Mouse (Mus musculus) neural tube, embryonic 15.5 days (tissue): ENCODE results near the gene Dxo. TPM values are rescaled to one million over a fixed set of nuclear protein-coding genes. Genes with fewer than 3 reads are reported as not detected.
A peak's percentile ranks its signal among the peaks of the same experiment; 100 is the strongest.
"Not testable (repeated sequence)": the region's sequence is repeated elsewhere in the genome, so short reads cannot be mapped to it uniquely, and the experiment has no call there.

Experiments
- ATAC-seq: fragments of 200-750 bp; cut with Nextera tagmentation; 2 replicates; pipeline ENCODE4 v1.8.0; 2017; ENCODE audit warnings: mild to moderate bottlenecking, moderate TSS enrichment, moderate library complexity; ENCODE audit not compliant: low FRiP score
- H3K27ac ChIP-seq: fragments of 300-500 bp; sonication (generic); replicated peaks from 2 replicates; pipeline ENCODE4 v1.5.1; 2015; ENCODE audit warnings: mild to moderate bottlenecking, inconsistent platforms
- H3K27me3 ChIP-seq: fragments of 300-500 bp; sonication (generic); replicated peaks from 2 replicates; pipeline ENCODE4 v1.6.1; 2015; ENCODE audit warnings: inconsistent platforms
- H3K36me3 ChIP-seq: fragments of 300-500 bp; sonication (generic); 2 replicates; pipeline ENCODE4 v1.6.1; 2015; ENCODE audit warnings: inconsistent platforms
- H3K4me1 ChIP-seq: fragments of 300-500 bp; sonication (generic); 2 replicates; pipeline ENCODE4 v1.6.1; 2015; ENCODE audit warnings: inconsistent platforms
- H3K4me2 ChIP-seq: fragments of 300-500 bp; sonication (generic); 2 replicates; pipeline ENCODE4 v1.6.1; 2015; ENCODE audit warnings: inconsistent platforms, mild to moderate bottlenecking, moderate library complexity
- H3K4me3 ChIP-seq: fragments of 300-500 bp; sonication (generic); replicated peaks from 2 replicates; pipeline ENCODE4 v1.5.1; 2015; ENCODE audit warnings: mild to moderate bottlenecking, inconsistent platforms
- H3K9ac ChIP-seq: fragments of 300-500 bp; sonication (generic); replicated peaks from 2 replicates; pipeline ENCODE4 v1.6.1; 2015; ENCODE audit warnings: mild to moderate bottlenecking, inconsistent platforms
- H3K9me3 ChIP-seq: fragments of 300-500 bp; sonication (generic); replicated peaks from 2 replicates; pipeline ENCODE4 v1.6.1; 2016; ENCODE audit warnings: inconsistent platforms
- WGBS: fragments of 180-500 bp; shearing (Covaris S2); methylation state at CpG from one replicate; pipeline ENCODE4 v1.1.7; 2015; ENCODE audit warnings: mixed read lengths; 5-methylcytosine and 5-hydroxymethylcytosine counted together
- polyA plus RNA-seq: library from polyadenylated mRNA; unstranded; fragments of >200 nt; fragmentation: Nextera tagmentation; extraction: Ambion mirVana; gene quantifications from 2 replicates; pipeline ENCODE4 v1.2.1, GENCODE M21; 2015

Dxo gene
- polyA plus RNA-seq, 1 experiment from 2014 or later: 58.9 TPM

DNA sequence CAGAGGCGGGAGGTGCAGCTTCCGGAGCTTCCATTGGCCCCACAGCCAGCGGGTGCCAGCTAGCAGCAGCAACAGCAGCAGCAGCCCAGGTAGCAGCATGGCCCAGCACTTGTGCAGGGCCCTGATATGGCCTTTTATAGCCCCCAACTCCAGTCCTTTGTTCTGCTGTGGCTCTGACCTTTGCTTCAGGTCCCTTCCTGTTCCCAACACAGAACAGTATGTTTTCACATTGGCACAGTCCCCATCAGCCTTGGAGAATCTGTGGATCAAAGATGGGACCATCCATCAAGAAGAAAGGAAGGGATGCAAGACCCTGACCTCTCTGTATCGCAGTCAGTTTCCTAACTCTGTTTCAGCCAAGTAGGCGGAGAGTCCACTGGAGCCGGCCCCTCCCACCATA is 32.5 kb upstream of the Dxo start, which contains the start of gene Cyp21a1:
Cyp21a1 (minus strand) TSS at position 261 of the 400 bp plus-strand sequence.
- not testable (repeated sequence) for H3K9ac ChIP-seq, H3K27ac ChIP-seq, H3K4me1 ChIP-seq, H3K4me2 ChIP-seq, ATAC-seq, H3K27me3 ChIP-seq, H3K4me3 ChIP-seq, H3K9me3 ChIP-seq, H3K36me3 ChIP-seq
- 89% methylated on average over 6 of the region's 6 CpGs for WGBS

DNA sequence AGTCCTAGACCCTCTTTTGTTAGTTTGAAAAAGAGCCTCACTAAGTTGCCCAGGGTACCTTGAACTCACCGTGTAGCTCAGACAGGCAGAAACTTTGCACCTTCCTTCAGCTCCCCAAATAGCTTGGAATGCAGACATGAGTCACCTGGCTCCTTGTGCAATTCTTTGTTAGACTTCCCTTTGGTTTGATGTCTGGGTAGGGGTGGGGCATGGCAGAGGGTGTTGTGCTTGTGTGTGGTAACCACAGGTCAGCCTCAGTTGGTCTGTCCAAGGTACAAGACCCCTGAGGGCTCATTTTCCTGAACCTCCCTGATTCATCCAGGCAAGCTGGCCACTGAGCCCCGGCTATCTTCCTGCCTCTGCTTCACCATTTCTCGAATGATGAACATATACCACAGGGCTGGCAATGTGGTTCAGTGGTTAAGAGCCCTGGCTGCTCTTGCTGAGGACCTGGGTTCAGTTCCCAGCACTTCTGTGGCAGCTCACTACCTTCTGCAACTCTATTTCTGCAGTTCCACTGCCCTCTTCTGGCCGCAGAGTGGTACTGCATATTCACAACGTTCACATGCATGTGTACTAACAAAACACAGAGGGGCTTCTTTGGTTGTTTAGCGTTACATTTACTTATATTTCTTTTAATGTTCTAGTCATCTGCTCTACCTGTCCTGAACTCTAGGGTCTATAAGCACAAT is 31.8 kb upstream of the Dxo start:
- Histone ChIP-seq H3K4me2 (no peak overlapping the region), H3K4me1 (no peaks in the 10 kb centered on the region), H3K27ac (no peak overlapping the region), H3K9me3 (0 out of 2 replicates have a peak, but pooled peaks cover 4% of the 10 kb centered on the region), H3K27me3 (no peaks in the 10 kb centered on the region), H3K36me3 (no peaks in the 10 kb centered on the region), H3K9ac (no peak overlapping the region), H3K4me3 (no peak overlapping the region)
- 75% methylated on average over 6 of the region's 6 CpGs for WGBS
- no peak for ATAC-seq

DNA sequence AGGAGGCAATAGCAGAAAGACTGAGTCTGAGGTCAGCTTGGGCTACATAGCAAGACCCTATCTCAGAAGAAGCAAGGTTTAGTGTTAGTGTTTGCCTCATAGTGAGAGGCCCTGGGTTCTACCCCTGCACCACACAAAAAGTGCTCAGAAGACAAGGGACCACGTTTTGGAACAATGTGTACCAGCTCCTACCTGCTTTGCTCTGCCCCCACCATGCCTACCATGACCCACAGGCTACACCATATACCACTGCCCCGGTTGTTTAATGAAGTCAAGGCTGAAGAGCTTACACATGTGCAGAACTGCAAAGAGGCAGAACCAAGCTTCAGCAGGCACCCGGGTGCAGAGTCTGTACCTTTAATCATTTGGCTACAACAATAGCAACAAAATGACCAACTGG is 29.6 kb upstream of the Dxo start:
- 80% methylated on average over 3 of the region's 3 CpGs for WGBS
- H3K27me3 ChIP-seq: no peaks in the 10 kb centered on the region
- no peaks in the 10 kb centered on the region for H3K4me1 ChIP-seq
- 0 out of 2 replicates have a peak, but pooled peaks cover 4% of the 10 kb centered on the region for H3K9me3 ChIP-seq
- H3K9ac ChIP-seq: no peak overlapping the region
- H3K27ac ChIP-seq: no peak overlapping the region
- no peak for ATAC-seq
- H3K36me3 ChIP-seq: no peaks in the 10 kb centered on the region
- H3K4me2 ChIP-seq: no peak overlapping the region
- no peak overlapping the region for H3K4me3 ChIP-seq

DNA sequence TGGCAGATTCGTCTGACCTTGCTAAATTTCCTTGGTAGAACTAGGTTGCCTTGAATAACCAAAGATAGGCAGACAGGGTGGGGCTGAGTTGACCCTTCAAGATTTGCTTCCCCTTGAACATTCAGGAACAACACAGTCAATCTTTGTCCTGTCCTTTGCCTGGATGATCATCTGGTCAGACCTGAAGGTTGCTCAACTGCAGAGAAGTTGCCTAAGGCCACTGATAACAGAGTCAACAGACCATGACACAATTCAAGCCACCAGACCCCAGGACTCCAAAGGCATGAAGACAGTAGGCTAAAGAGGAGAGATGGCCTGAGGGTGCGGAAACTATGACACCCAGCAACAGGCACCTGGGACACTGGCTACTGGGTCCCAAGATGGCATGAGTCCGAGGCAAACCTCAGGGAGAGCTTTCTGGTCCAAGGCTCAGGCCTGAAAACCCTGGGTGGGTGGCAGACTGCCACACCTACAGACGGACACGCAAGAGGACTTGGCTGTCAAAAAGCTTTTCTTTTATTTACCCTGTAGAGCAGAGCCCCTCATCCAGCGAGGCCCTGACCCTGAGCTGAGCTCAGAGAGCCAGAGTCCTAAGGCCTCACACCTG is 28.1 kb upstream of the Dxo start:
- H3K27ac ChIP-seq: no peak overlapping the region
- no peaks in the 10 kb centered on the region for H3K36me3 ChIP-seq
- H3K4me2 ChIP-seq: no peak overlapping the region
- 0 out of 2 replicates have a peak, but pooled peaks cover 4% of the 10 kb centered on the region for H3K9me3 ChIP-seq
- H3K9ac ChIP-seq: no peak overlapping the region
- 88% methylated on average over 6 of the region's 6 CpGs for WGBS
- no peaks in the 10 kb centered on the region for H3K27me3 ChIP-seq
- H3K4me1 ChIP-seq: no peaks in the 10 kb centered on the region
- no peak overlapping the region for H3K4me3 ChIP-seq
- ATAC-seq: no peak

DNA sequence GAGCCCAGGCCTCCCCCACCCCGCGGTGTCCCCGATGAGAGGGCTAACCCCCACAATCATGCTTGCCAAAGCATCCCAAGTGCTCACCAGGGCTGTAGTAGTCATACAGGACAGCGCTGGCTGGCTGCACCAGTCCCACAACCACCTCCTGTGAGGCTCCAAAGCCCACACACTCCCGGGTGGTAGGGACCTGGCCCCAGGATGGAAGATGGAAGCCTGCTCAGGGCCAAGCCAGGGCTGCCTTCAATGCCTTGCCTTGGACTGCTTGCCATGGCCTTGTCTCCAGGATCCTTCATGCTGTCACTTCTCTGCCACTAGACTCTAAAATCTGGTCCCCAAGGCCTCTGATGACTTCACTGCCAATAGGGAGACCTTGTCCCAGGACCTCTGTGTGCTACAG is 26.4 kb upstream of the Dxo start:
- ATAC-seq, H3K27me3 ChIP-seq, H3K4me1 ChIP-seq, H3K27ac ChIP-seq, H3K4me3 ChIP-seq, H3K9me3 ChIP-seq, H3K9ac ChIP-seq, H3K36me3 ChIP-seq, H3K4me2 ChIP-seq: not testable (repeated sequence)
- 90% methylated on average over 5 of the region's 5 CpGs for WGBS

DNA sequence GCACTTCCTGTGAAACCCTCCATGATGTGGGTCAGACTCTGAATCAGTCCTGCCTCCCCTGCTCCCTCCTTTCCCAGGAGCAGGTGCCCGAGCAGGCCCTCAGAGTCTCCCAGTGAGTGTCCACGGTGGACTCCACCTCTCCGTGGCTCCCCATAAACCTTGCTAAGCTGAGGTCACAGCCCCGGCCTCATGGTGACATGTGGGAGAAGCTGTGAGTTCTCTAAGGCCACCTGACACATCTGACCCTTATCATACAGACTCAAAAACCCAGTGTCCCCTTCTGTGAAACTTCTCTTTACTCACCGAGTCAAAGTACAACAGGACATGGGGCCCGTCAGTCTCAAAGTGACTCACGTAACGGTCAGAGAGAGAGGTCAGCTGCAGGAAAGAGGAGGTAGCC is 26.0 kb upstream of the Dxo start:
- H3K4me2 ChIP-seq, H3K27ac ChIP-seq: not testable (repeated sequence)
- 86% methylated on average over 8 of the region's 8 CpGs for WGBS

DNA sequence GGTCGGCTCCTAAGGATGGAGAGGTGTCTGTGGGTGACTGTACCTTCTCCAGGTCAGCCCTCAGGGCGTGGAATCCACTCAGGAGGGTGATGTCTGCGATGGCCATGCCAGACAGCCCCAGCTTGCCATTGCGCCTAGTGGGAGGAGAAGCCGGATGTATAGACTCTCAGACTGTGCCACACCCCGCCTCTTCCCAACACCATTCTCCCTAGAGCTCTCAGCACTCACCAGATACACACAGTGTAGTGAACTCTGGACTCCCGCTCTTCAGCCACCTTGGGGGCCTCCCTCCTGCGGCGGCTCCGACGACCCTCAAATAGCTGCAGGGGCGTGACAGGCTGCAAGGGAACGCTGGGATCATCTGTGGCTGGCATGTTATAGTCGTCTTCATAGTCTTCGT is 25.5 kb upstream of the Dxo start:
- H3K4me1 ChIP-seq: no peaks in the 10 kb centered on the region
- ATAC-seq: no peak
- 76% methylated on average over 15 of the region's 15 CpGs for WGBS
- no peaks in the 10 kb centered on the region for H3K9me3 ChIP-seq
- H3K27ac ChIP-seq: no peak overlapping the region
- H3K27me3 ChIP-seq: no peaks in the 10 kb centered on the region
- H3K4me3 ChIP-seq: no peak overlapping the region
- H3K4me2 ChIP-seq: no peak overlapping the region
- H3K9ac ChIP-seq: no peak overlapping the region
- no peaks in the 10 kb centered on the region for H3K36me3 ChIP-seq

More for the DNA sequence above, 26.0 kb upstream of the Dxo start:
- not testable (repeated sequence) for H3K9me3 ChIP-seq, H3K4me1 ChIP-seq, H3K9ac ChIP-seq, H3K27me3 ChIP-seq, H3K4me3 ChIP-seq, H3K36me3 ChIP-seq, ATAC-seq

DNA sequence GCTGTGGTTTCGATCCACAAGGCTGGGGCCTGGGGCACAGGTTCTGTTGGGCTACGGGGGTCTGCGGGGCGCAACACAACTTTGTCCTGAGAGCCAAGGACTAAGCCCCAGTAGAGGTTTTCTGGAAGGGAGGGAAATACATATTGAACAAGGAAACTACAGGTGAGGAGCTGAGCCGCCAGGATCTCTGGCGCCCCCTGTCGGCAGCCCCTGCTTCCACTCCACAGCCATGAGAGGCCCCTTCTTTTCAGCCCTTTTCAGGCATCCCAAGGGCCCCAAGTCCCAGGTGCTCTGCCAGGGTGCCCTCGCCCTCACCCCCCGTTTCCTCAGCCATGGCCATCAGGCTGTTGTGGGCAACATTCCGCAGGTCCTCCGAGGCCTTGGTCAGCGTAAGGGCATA is 23.1 kb upstream of the Dxo start:
- H3K4me2 ChIP-seq, H3K36me3 ChIP-seq, H3K4me1 ChIP-seq, H3K27me3 ChIP-seq, H3K9ac ChIP-seq, H3K27ac ChIP-seq, H3K9me3 ChIP-seq, ATAC-seq, H3K4me3 ChIP-seq: not testable (repeated sequence)
- WGBS: 67% methylated on average over 12 of the region's 12 CpGs

DNA sequence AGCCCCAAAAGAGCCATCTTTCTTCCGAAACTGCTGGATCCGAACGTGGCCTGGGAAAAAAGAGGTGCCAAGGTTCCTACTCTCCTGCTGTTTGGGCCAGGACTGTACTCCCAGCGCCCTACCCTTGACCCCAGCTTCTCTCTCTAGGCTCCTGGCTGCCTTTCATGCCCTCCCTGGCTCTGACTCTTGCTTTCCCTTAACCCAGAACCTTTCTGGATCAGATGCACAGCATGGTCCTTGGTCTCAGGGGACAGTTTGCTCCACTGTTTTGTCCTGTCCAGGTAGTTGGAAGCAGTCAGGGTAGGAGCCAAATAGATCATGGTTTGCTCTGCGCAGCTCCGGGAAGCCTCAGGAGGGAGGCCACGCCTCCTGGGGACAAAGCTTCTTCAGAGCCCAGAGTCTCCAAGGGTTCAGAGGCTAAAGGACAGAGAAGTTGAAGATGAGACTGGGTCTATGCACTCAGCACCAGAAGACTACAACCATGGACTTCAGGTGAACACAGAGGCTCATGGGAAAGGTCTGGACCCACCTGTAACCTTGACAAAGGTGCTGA is 21.9 kb upstream of the Dxo start:
- H3K9me3 ChIP-seq: no peaks in the 10 kb centered on the region
- H3K4me1 ChIP-seq: no peaks in the 10 kb centered on the region
- no peaks in the 10 kb centered on the region for H3K27me3 ChIP-seq
- H3K4me3 ChIP-seq: no peak overlapping the region
- ATAC-seq: no peak
- no peak overlapping the region for H3K27ac ChIP-seq
- H3K36me3 ChIP-seq: no peaks in the 10 kb centered on the region
- H3K4me2 ChIP-seq: no peak overlapping the region
- 76% methylated on average over 7 of the region's 7 CpGs for WGBS
- no peak overlapping the region for H3K9ac ChIP-seq

DNA sequence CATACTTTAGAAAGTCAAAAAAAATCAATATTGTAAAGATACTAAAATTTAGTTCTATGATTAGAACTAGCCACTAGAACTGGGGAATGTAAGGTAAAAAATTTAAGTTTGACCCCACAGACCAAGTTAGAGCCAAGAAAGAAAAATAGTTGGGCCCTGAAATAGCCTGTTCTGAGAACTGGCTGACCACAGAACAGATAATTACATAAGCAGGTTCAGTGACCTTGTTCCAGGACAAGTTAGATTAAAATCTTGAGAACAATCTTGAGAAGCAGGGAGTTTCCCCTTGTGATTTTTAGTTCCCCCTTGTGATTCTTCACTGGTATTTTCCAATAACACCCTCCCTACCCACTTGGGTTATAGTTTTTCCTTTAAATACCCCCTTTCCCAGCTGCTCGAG is 6.0 kb upstream of the Dxo start:
- not testable (repeated sequence) for H3K4me3 ChIP-seq, H3K27ac ChIP-seq, H3K9me3 ChIP-seq, H3K27me3 ChIP-seq, H3K9ac ChIP-seq, H3K4me2 ChIP-seq, ATAC-seq
- H3K36me3 ChIP-seq: peaks cover 72% of the 10 kb centered on the region
- 94% methylated on average over 1 of the region's 1 CpGs for WGBS
- H3K4me1 ChIP-seq: peaks cover 16% of the 10 kb centered on the region

DNA sequence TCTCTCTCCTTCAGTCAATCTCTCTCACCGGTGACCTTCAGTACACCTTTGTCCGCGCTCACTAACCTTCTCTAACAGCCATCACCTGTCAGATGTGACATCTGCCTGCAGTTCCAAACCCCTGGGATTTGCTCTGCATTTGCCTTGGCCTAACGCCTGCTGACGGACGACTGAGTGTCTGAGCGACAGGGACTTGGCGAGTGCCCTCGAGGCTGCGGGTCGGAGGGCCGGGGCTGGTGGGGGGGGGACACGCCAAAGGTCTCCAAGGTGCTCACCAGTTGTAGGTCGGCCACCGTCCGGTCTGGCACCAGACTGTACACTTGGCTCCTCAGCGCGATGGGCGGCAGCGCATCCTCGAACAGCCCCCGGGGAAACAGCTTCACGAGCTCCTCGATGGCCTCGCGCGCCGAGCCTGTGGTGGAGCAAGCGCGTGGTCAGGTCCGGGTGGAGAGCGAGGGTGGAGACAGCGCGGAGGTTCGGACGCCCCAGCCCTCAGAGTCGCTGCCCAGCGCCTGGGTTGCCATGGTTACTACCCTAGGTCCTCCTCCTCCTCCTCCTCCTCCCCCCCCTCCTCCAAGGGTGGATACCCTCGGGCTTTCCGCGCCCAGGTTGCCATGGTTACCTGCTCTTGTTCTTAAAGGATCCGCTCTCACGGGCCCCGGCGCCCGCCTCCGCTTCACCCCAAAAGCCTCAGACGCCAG is 514 bp upstream of the Dxo start:
- peak; percentile 81 for ATAC-seq
- Histone ChIP-seq H3K4me1 (peaks cover 38% of the 10 kb centered on the region), H3K4me3 (peak overlapping the region; percentile 86), H3K9ac (peak overlapping the region; percentile 79), H3K4me2 (peak overlapping the region; percentile 95), H3K36me3 (peaks cover 48% of the 10 kb centered on the region), H3K27ac (peak overlapping the region; percentile 84), H3K27me3 (no peaks in the 10 kb centered on the region), H3K9me3 (no peaks in the 10 kb centered on the region)
- WGBS: 4% methylated on average over 42 of the region's 48 CpGs
